Comparison of ENCODE assay signal across 8 mouse cellular contexts in the genomic region with DNA sequence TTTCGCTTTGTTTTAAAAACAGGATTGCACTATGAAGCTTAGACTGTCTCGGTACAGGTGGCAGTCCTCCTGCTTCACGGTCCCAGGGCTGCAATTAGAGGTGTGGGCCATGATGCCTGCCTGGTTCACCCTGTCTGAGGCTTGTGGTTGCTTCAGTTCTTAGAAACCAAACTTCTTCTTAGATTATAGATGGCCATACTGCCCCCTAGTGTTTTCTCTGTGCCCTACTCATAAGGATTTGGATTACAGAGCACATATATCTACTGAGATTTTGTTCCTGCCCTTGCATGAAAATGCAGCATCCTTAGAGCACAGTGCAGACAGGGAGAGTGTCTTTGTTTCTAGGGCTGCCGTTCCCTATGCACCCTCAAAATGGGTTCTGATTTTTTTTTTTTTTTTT.
A peak's percentile ranks its signal among the peaks of the same experiment; 100 is the strongest.
DNase-seq lines count a peak whose midpoint lies in the region; ATAC-seq and TF ChIP-seq lines count a peak whose summit lies in the region.

No protein-coding gene starts in this region.

- in situ Hi-C loops in CH12.LX (cut with MboI; ENCODE audit: low pct_ligation_motif_present, low pct_unique_long_range_greater_than_20kb, low sequenced_read_pairs), result loop anchor here (25.0 kb wide), 2 partner anchors 234 to 1334 kb away; no protein-coding TSS in a partner anchor

- no peak overlapping the region for H3K27ac ChIP-seq in gastrocnemius, adult 2 months
- no peak overlapping the region for H3K27ac ChIP-seq in CH12.LX (ENCODE audit: insufficient read depth, low read depth)
- no peak overlapping the region for H3K27ac ChIP-seq in neural tube, embryonic 14.5 days (ENCODE audit: low read depth, low read length)

- H3K27me3 ChIP-seq in CH12.LX (replicated peaks), result no peaks in the 10 kb centered on the region
- H3K27me3 ChIP-seq in neural tube, embryonic 14.5 days (ENCODE audit: control insufficient read depth, insufficient read depth, low read length), result no peaks in the 10 kb centered on the region

- dilution Hi-C loops in CH12.LX (cut with MboI; ENCODE audit: extremely low pct_ligation_motif_present, extremely low pct_unique_long_range_greater_than_20kb, low sequenced_read_pairs), result no loop called here

- WGBS in neural tube, embryonic 14.5 days, result 50% methylated on average over 4 of the region's 4 CpGs

- no peak for DNase-seq in gastrocnemius, adult 2 months
- no peak for DNase-seq in gastrocnemius, postnatal 14 days
- DNase-seq in CH12.LX (ENCODE audit: extremely low read depth), result peak; percentile 79
- peak; percentile 65 to 66 for DNase-seq in cerebellum, postnatal 14 days
- DNase-seq in heart, postnatal 4 days, result peak; percentile 51
- DNase-seq in left cerebral cortex, postnatal 4 days, result peak; percentile 31
- DNase-seq in urinary bladder, postnatal 25 days (ENCODE audit: low spot score), result no peak

- TF ChIP-seq POLR2A in CH12.LX (IDR thresholded peaks at IDR 0.05; ENCODE audit: low read depth, low read length), result no peak

- H3K4me1 ChIP-seq in CH12.LX (ENCODE audit: control insufficient read depth in 1 of 2, insufficient read depth in 2 of 2), result peaks cover 0 to 18% of the 10 kb centered on the region in 2 experiments; a peak in 2 of 4 replicates
- no peaks in the 10 kb centered on the region for H3K4me1 ChIP-seq in neural tube, embryonic 14.5 days (ENCODE audit: control insufficient read depth, insufficient read depth, low read length)

- no peak overlapping the region for H3K9ac ChIP-seq in CH12.LX (ENCODE audit: insufficient read depth, low read depth)
- no peak overlapping the region for H3K9ac ChIP-seq in neural tube, embryonic 14.5 days (replicated peaks; ENCODE audit: low read depth, low read length)

- intact Hi-C loops in gastrocnemius, adult 2 months (cut with DNase I), result loop anchor here (1.0 to 5.0 kb wide), 3 partner anchors 40 to 192 kb away; a partner anchor contains a TSS
- intact Hi-C loops in gastrocnemius, postnatal 14 days (cut with DNase I; ENCODE audit: low total_unique reads), result loop anchor here (5.0 kb wide), 2 partner anchors 36 to 191 kb away; no protein-coding TSS in a partner anchor
- intact Hi-C loops in left cerebral cortex, postnatal 4 days (cut with DNase I), result loop anchor here (5.0 kb wide), 1 partner anchor 191 kb away; no protein-coding TSS in a partner anchor

- H3K36me3 ChIP-seq in CH12.LX (replicated peaks in 1 of 2; ENCODE audit: control insufficient read depth in 1 of 2, insufficient read depth in 1 of 2, low read length in 1 of 2), result no peaks in the 10 kb centered on the region
- no peaks in the 10 kb centered on the region for H3K36me3 ChIP-seq in neural tube, embryonic 14.5 days (ENCODE audit: control insufficient read depth, insufficient read depth, low read length)

- peak; percentile 81 for TF ChIP-seq RAD21 in CH12.LX (IDR thresholded peaks at IDR 0.05; ENCODE audit: low read depth, low read length)

- H3K4me3 ChIP-seq in gastrocnemius, adult 2 months, result no peak overlapping the region
- H3K4me3 ChIP-seq in CH12.LX (replicated peaks in 1 of 3; ENCODE audit: low read depth in 2 of 3, low read length in 2 of 3, poor library complexity in 1 of 3), result no peak overlapping the region
- no peak overlapping the region for H3K4me3 ChIP-seq in neural tube, embryonic 14.5 days (ENCODE audit: low read depth, low read length)

- no peaks in the 10 kb centered on the region for H3K79me2 ChIP-seq in CH12.LX (replicated peaks; ENCODE audit: control insufficient read depth, extremely low read depth, insufficient read depth, poor library complexity, severe bottlenecking)

- no peak for TF ChIP-seq EP300 in CH12.LX (IDR thresholded peaks at IDR 0.05; ENCODE audit: low read length)

- no peak overlapping the region for H3K4me2 ChIP-seq in CH12.LX (ENCODE audit: insufficient read depth, low read depth, poor library complexity, severe bottlenecking)
- no peak overlapping the region for H3K4me2 ChIP-seq in neural tube, embryonic 14.5 days (ENCODE audit: low read depth, low read length)

- ATAC-seq in neural tube, embryonic 14.5 days (ENCODE audit: low read depth), result peak; percentile 71; the same call in 1 of the 2 replicates

- H3K9me3 ChIP-seq in CH12.LX (replicated peaks; ENCODE audit: low read length), result no peaks in the 10 kb centered on the region
- no peaks in the 10 kb centered on the region for H3K9me3 ChIP-seq in neural tube, embryonic 14.5 days (ENCODE audit: control insufficient read depth, low read length)

- peak; percentile 80 for TF ChIP-seq CTCF in gastrocnemius, adult 2 months (IDR thresholded peaks at IDR 0.05)
- peak; percentile 46 to 86 for TF ChIP-seq CTCF in CH12.LX (conservative IDR thresholded peaks at IDR 0.05 in 1 of 2, IDR thresholded peaks at IDR 0.05 in 1 of 2; ENCODE audit: low read depth in 2 of 2, low read length in 2 of 2)

TF ChIP-seq in CH12.LX, 34 proteins besides CTCF, POLR2A, EP300 and RAD21:
- TF ChIP-seq POLR2AphosphoS2 (IDR thresholded peaks at IDR 0.05; ENCODE audit: low read depth, low read length) (no peak), KAT2A (IDR thresholded peaks at IDR 0.05; ENCODE audit: insufficient replicate concordance, low read length) (no peak), USF2 (conservative IDR thresholded peaks at IDR 0.05; ENCODE audit: low read depth, low read length) (no peak), CHD2 (IDR thresholded peaks at IDR 0.05; ENCODE audit: low read length) (no peak), RCOR1 (conservative IDR thresholded peaks at IDR 0.05; ENCODE audit: low read depth, low read length) (no peak), TCF12 (IDR thresholded peaks at IDR 0.05; ENCODE audit: low read depth, low read length) (no peak), ZMIZ1 (IDR thresholded peaks at IDR 0.05; ENCODE audit: low read depth, low read length) (no peak), ZC3H11A (IDR thresholded peaks at IDR 0.05; ENCODE audit: low read depth, low read length) (peak; percentile 23; the same call in 1 of the 2 replicates), ELF1 (IDR thresholded peaks at IDR 0.05; ENCODE audit: low read depth, low read length) (no peak), IRF4 (IDR thresholded peaks at IDR 0.05; ENCODE audit: low read depth, low read length) (peak; percentile 25; the same call in 1 of the 2 replicates), SMC3 (IDR thresholded peaks at IDR 0.05; ENCODE audit: low read depth, low read length) (peak; percentile 69), CHD1 (IDR thresholded peaks at IDR 0.05; ENCODE audit: low read depth, low read length) (no peak), MAFK (IDR thresholded peaks at IDR 0.05; ENCODE audit: insufficient replicate concordance, low read length) (no peak), JUND (conservative IDR thresholded peaks at IDR 0.05; ENCODE audit: low read depth, low read length) (no peak), NELFE (IDR thresholded peaks at IDR 0.05; ENCODE audit: low read depth, low read length) (no peak), HCFC1 (IDR thresholded peaks at IDR 0.05; ENCODE audit: low read depth, low read length) (no peak), NRF1 (IDR thresholded peaks at IDR 0.05; ENCODE audit: low read depth, low read length) (no peak), MEF2A (IDR thresholded peaks at IDR 0.05; ENCODE audit: borderline replicate concordance, low read depth, low read length) (no peak)

Comparison
In these comparisons a context has a peak if more than half of its experiments do, and no peak if none do; other contexts are left out.
1. DNase-seq: peak in CH12.LX (single experiment), cerebellum, postnatal 14 days (2 of 2), heart, postnatal 4 days (single experiment) and left cerebral cortex, postnatal 4 days (single experiment); none in gastrocnemius, adult 2 months (single experiment), gastrocnemius, postnatal 14 days (single experiment) and urinary bladder, postnatal 25 days (single experiment).